11 mouse cellular contexts compared by ENCODE assay signal in the genomic region with DNA sequence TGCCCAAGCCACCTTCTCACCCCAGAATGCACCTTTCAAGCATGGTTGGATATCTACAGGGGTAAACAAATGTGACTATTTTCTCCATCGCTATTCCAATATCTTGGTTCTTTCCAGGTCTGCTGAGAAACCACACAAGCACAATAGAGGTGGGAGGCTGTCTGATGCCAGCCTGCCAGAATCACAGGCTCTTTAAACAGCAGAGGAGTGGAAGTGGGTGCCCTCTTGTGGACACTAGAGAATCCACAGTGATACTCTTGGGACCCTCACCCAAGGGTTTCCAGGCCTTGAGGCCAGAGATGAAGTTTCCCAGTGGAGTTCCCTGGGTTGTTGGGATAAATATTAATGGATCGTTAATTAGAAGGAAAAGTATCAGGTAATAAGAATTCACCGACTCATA.
DNase-seq lines count a peak whose midpoint lies in the region; ATAC-seq and TF ChIP-seq lines count a peak whose summit lies in the region.
"Had no signal": no experiment of that assay in that cellular context is flagged by ENCODE, and none has a peak within 500 bp of the region (broad histone marks: within the 10 kb centered on the region; RNA-seq: fewer than 3 reads in every experiment).

No protein-coding gene starts in this region.

- no peaks in the 10 kb centered on the region for H3K36me3 ChIP-seq in forebrain, embryonic 14.5 days (ENCODE audit: control insufficient read depth, insufficient read depth, low read length)
- no peaks in the 10 kb centered on the region for H3K36me3 ChIP-seq in forebrain, embryonic 16.5 days (ENCODE audit: control insufficient read depth, insufficient read depth)
- no peaks in the 10 kb centered on the region for H3K36me3 ChIP-seq in lung, embryonic 14.5 days (ENCODE audit: insufficient read depth)
- H3K36me3 ChIP-seq: liver, embryonic 15.5 days had no signal

- peak; percentile 60 for DNase-seq in forebrain, embryonic 14.5 days (ENCODE audit: low spot score)
- DNase-seq in lung, embryonic 14.5 days = peak; percentile 9
- DNase-seq in lung, postnatal 36 days = no peak
- DNase-seq in brain, embryonic 14.5 days (ENCODE audit: low read depth) = peak; percentile 60
- peak; percentile 27 for DNase-seq in neural tube, embryonic 10.5 days (ENCODE audit: extremely low spot score, low spot score)
- DNase-seq in ovary, postnatal 10 days (ENCODE audit: low spot score) = no peak
- DNase-seq: cerebellum, postnatal 36 days; gastrocnemius, postnatal 14 days had no signal

- H3K4me3 ChIP-seq in forebrain, embryonic 14.5 days (ENCODE audit: low read depth, low read length) = no peak overlapping the region
- no peak overlapping the region for H3K4me3 ChIP-seq in forebrain, embryonic 16.5 days (replicated peaks; ENCODE audit: low read length)
- no peak overlapping the region for H3K4me3 ChIP-seq in lung, embryonic 14.5 days (ENCODE audit: low read depth, low read length)
- H3K4me3 ChIP-seq: liver, embryonic 15.5 days had no signal

- no peak for TF ChIP-seq POLR2A in brain, embryonic 14.5 days (IDR thresholded peaks at IDR 0.05; ENCODE audit: borderline replicate concordance, extremely low read depth, insufficient read depth, insufficient read length, poor library complexity, severe bottlenecking)

- H3K9ac ChIP-seq in forebrain, embryonic 14.5 days (ENCODE audit: low read length) = no peak overlapping the region
- no peak overlapping the region for H3K9ac ChIP-seq in forebrain, embryonic 16.5 days (replicated peaks; ENCODE audit: low read depth, low read length)
- H3K9ac ChIP-seq in lung, embryonic 14.5 days = no peak overlapping the region
- H3K9ac ChIP-seq: liver, embryonic 15.5 days had no signal

- no peak overlapping the region for H3K27ac ChIP-seq in forebrain, embryonic 14.5 days (ENCODE audit: low read depth, low read length)
- no peak overlapping the region for H3K27ac ChIP-seq in forebrain, embryonic 16.5 days (ENCODE audit: low read length)
- no peak overlapping the region for H3K27ac ChIP-seq in lung, embryonic 14.5 days (ENCODE audit: low read depth)
- H3K27ac ChIP-seq: liver, embryonic 15.5 days had no signal

- H3K4me2 ChIP-seq in forebrain, embryonic 14.5 days (ENCODE audit: low read length) = no peak overlapping the region
- no peak overlapping the region for H3K4me2 ChIP-seq in forebrain, embryonic 16.5 days (ENCODE audit: low read length)
- no peak overlapping the region for H3K4me2 ChIP-seq in lung, embryonic 14.5 days
- H3K4me2 ChIP-seq: liver, embryonic 15.5 days had no signal

- 0 out of 2 replicates have a peak, but pooled peaks cover under 1% of the 10 kb centered on the region for H3K9me3 ChIP-seq in forebrain, embryonic 14.5 days (replicated peaks; ENCODE audit: control insufficient read depth, low read length)
- H3K9me3 ChIP-seq in forebrain, embryonic 16.5 days (ENCODE audit: control insufficient read depth, low read length) = no peaks in the 10 kb centered on the region
- no peaks in the 10 kb centered on the region for H3K9me3 ChIP-seq in lung, embryonic 14.5 days (ENCODE audit: low read depth, low read length)
- H3K9me3 ChIP-seq: liver, embryonic 15.5 days had no signal

- WGBS in forebrain, embryonic 14.5 days = 83% methylated on average over 3 of the region's 3 CpGs
- 83% methylated on average over 3 of the region's 3 CpGs for WGBS in forebrain, embryonic 16.5 days
- WGBS in lung, embryonic 14.5 days = 81% methylated on average over 3 of the region's 3 CpGs

- no peaks in the 10 kb centered on the region; the same call in 1 of the 2 replicates for H3K4me1 ChIP-seq in forebrain, embryonic 14.5 days (ENCODE audit: control insufficient read depth, insufficient read depth, low read length)
- H3K4me1 ChIP-seq in forebrain, embryonic 16.5 days (replicated peaks; ENCODE audit: control insufficient read depth, insufficient read depth, low read length) = peaks cover 4% of the 10 kb centered on the region; the same call in 1 of the 2 replicates
- no peaks in the 10 kb centered on the region for H3K4me1 ChIP-seq in lung, embryonic 14.5 days (ENCODE audit: insufficient read depth)
- H3K4me1 ChIP-seq: liver, embryonic 15.5 days had no signal

- H3K27me3 ChIP-seq in forebrain, embryonic 14.5 days (replicated peaks; ENCODE audit: control insufficient read depth, insufficient read depth, low read length) = no peaks in the 10 kb centered on the region
- H3K27me3 ChIP-seq in forebrain, embryonic 16.5 days (replicated peaks; ENCODE audit: control insufficient read depth, insufficient read depth, low read length) = no peaks in the 10 kb centered on the region
- H3K27me3 ChIP-seq in lung, embryonic 14.5 days (ENCODE audit: insufficient read depth, low read length) = no peaks in the 10 kb centered on the region
- H3K27me3 ChIP-seq: liver, embryonic 15.5 days had no signal

- no peak for ATAC-seq in forebrain, embryonic 14.5 days
- no peak for ATAC-seq in forebrain, embryonic 16.5 days
- no peak for ATAC-seq in lung, embryonic 14.5 days (ENCODE audit: insufficient read depth)
- no peak for ATAC-seq in frontal cortex, adult (ENCODE audit: low TSS enrichment)

- TF ChIP-seq CTCF in lung, embryonic 14.5 days (IDR thresholded peaks at IDR 0.05; ENCODE audit: low read depth) = peak; percentile 30; the same call in 1 of the 2 replicates
- TF ChIP-seq CTCF in brain, embryonic 14.5 days (IDR thresholded peaks at IDR 0.05; ENCODE audit: borderline replicate concordance, extremely low read depth, insufficient read depth, insufficient read length) = peak; percentile 57; the same call in 1 of the 2 replicates

Comparison
In these comparisons a context has a peak if more than half of its experiments do, and no peak if none do; other contexts are left out.
1. DNase-seq: peak in forebrain, embryonic 14.5 days (single experiment), lung, embryonic 14.5 days (single experiment), brain, embryonic 14.5 days (single experiment) and neural tube, embryonic 10.5 days (single experiment); none in lung, postnatal 36 days (single experiment) and ovary, postnatal 10 days (single experiment).